Mouse (Mus musculus) limb, embryonic 14.5 days (tissue): ENCODE data around the gene Atp9a. TPM values are rescaled to one million over a fixed set of nuclear protein-coding genes. Genes with fewer than 3 reads are reported as not detected.

Source experiments
- ATAC-seq: fragments of 200-750 bp; cut with Nextera tagmentation; 2 replicates; pipeline ENCODE4 v1.8.0; 2017; ENCODE audit warnings: low read depth, moderate number of reproducible peaks, moderate TSS enrichment; ENCODE audit not compliant: low FRiP score
- DNase-seq: peaks from one replicate; pipeline ENCODE4 v3.0.0-alpha.2; 2015; ENCODE audit warnings: low spot score
- H3K27ac ChIP-seq: fragments of 300-500 bp; sonication (generic); replicated peaks from 2 replicates; pipeline ENCODE4 v1.5.1; 2014; ENCODE audit warnings: low read depth, mild to moderate bottlenecking, low read length, moderate library complexity, mixed read lengths
- H3K27me3 ChIP-seq: fragments of 300-500 bp; sonication (generic); 2 replicates; pipeline ENCODE4 v1.6.1; 2014; ENCODE audit warnings: low read length, mixed read lengths; ENCODE audit not compliant: control insufficient read depth, insufficient read depth
- H3K36me3 ChIP-seq: fragments of 300-500 bp; sonication (generic); 2 replicates; pipeline ENCODE4 v1.6.1; 2014; ENCODE audit warnings: mild to moderate bottlenecking, low read length, moderate library complexity, mixed read lengths; ENCODE audit not compliant: control insufficient read depth, insufficient read depth
- H3K4me1 ChIP-seq: fragments of 300-500 bp; sonication (generic); 2 replicates; pipeline ENCODE4 v1.6.1; 2014; ENCODE audit warnings: antibody characterized with exemption, low read length, mixed read lengths; ENCODE audit not compliant: control insufficient read depth, insufficient read depth
- H3K4me2 ChIP-seq: fragments of 300-500 bp; sonication (generic); replicated peaks from 2 replicates; pipeline ENCODE4 v1.6.1; 2014; ENCODE audit warnings: low read depth, mild to moderate bottlenecking, low read length, moderate library complexity; ENCODE audit not compliant: severe bottlenecking
- H3K4me3 ChIP-seq: fragments of 300-500 bp; sonication (generic); replicated peaks from 2 replicates; pipeline ENCODE4 v1.5.1; 2014; ENCODE audit warnings: low read length
- H3K9ac ChIP-seq: fragments of 300-500 bp; sonication (generic); 2 replicates; pipeline ENCODE4 v1.6.1; 2014; ENCODE audit warnings: mild to moderate bottlenecking, low read depth, low read length, moderate library complexity; ENCODE audit not compliant: severe bottlenecking
- H3K9me3 ChIP-seq: fragments of 300-500 bp; sonication (generic); 2 replicates; pipeline ENCODE4 v1.6.1; 2016; ENCODE audit warnings: low read length; ENCODE audit not compliant: control insufficient read depth
- POLR2A ChIP-seq: fragments of 200-500 bp; IDR thresholded peaks from 2 replicates; pipeline ENCODE4 v1.8.0; 2012; ENCODE audit warnings: inconsistent platforms, mild to moderate bottlenecking, moderate library complexity, borderline replicate concordance; ENCODE audit not compliant: insufficient read depth, insufficient read length; ENCODE audit errors: extremely low read depth
- WGBS: fragments of 180-500 bp; shearing (Covaris S2); extraction: QIAGEN DNeasy Blood & Tissue Kit; methylation state at CpG from one replicate; pipeline ENCODE4 v1.1.7; 2014; 5-methylcytosine and 5-hydroxymethylcytosine counted together
- polyA plus RNA-seq, 2 experiments: library from polyadenylated mRNA; depleted of rRNA in 1 of 2; stranded (reverse) in 1 of 2; unstranded in 1 of 2; fragments of >200 nt; fragmentation: Nextera tagmentation in 1 of 2; extraction: Ambion mirVana in 1 of 2; gene quantifications; 2 replicates each; pipeline versions ENCODE4 v1.2.1 to v1.2.3; 2012 to 2014

The Atp9a gene
- polyA plus RNA-seq, 2 experiments, result 28.0 to 53.6 TPM

GRCm38 (mm10) chr2:168728045-168728444 is 14.2 kb downstream of the Atp9a start:
- ATAC-seq (no peak), DNase-seq (no peak)
- TF ChIP-seq POLR2A, result no peak
- Histone ChIP-seq H3K9me3 (no peaks in the 10 kb centered on the region), H3K9ac (no peak overlapping the region), H3K27me3 (no peaks in the 10 kb centered on the region), H3K4me2 (no peak overlapping the region), H3K4me1 (no peaks in the 10 kb centered on the region), H3K36me3 (no peaks in the 10 kb centered on the region), H3K4me3 (no peak overlapping the region), H3K27ac (no peak overlapping the region)
- 66% methylated on average over 12 of the region's 12 CpGs for WGBS

DNA sequence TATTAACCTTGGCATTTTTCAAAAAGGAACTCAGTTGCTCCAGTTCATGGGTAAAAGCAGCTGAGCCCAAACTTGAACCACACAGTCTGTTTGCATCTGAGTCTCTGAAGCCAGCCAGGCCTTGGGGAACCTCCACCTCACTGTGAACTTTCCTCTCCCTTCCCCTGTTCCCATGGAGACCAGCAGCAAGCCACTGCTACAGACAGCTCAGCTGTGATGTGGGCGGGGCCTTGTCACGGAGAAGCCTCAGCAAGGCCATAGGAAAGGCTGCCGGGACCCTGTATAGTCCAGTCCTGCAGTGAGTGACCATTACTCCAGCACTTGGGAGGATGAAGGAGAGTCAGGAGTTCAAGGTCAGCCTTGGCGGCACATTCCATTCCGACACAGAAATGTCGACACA is 16.2 kb downstream of the Atp9a start:
- Histone ChIP-seq H3K9ac (no peak overlapping the region), H3K4me2 (no peak overlapping the region), H3K36me3 (no peaks in the 10 kb centered on the region), H3K27ac (no peak overlapping the region), H3K27me3 (no peaks in the 10 kb centered on the region), H3K4me3 (no peak overlapping the region), H3K9me3 (no peaks in the 10 kb centered on the region), H3K4me1 (no peaks in the 10 kb centered on the region)
- no peak for TF ChIP-seq POLR2A
- WGBS, result 69% methylated on average over 6 of the region's 6 CpGs
- ATAC-seq (peak; percentile 86), DNase-seq (peak; percentile 33)

GRCm38 (mm10) chr2:168721313-168721712 is 20.9 kb downstream of the Atp9a start:
- Histone ChIP-seq H3K9ac (no peak overlapping the region), H3K9me3 (no peaks in the 10 kb centered on the region), H3K36me3 (no peaks in the 10 kb centered on the region), H3K4me2 (no peak overlapping the region), H3K4me3 (no peak overlapping the region), H3K27me3 (no peaks in the 10 kb centered on the region), H3K27ac (no peak overlapping the region), H3K4me1 (no peaks in the 10 kb centered on the region)
- WGBS, result 83% methylated on average over 14 of the region's 14 CpGs
- TF ChIP-seq POLR2A, result no peak
- no peak for ATAC-seq
- DNase-seq, result no peak

GRCm38 (mm10) chr2:168719742-168720141 is 22.5 kb downstream of the Atp9a start:
- no peaks in the 10 kb centered on the region for H3K27me3 ChIP-seq
- ATAC-seq (no peak), DNase-seq (no peak)
- no peaks in the 10 kb centered on the region for H3K4me1 ChIP-seq
- 76% methylated on average over 4 of the region's 4 CpGs for WGBS
- no peak overlapping the region for H3K4me3 ChIP-seq
- no peak overlapping the region for H3K9ac ChIP-seq
- no peaks in the 10 kb centered on the region for H3K9me3 ChIP-seq
- H3K36me3 ChIP-seq, result no peaks in the 10 kb centered on the region
- H3K27ac ChIP-seq, result no peak overlapping the region
- H3K4me2 ChIP-seq, result no peak overlapping the region
- no peak for TF ChIP-seq POLR2A

GRCm38 (mm10) chr2:168718735-168719134 is 23.5 kb downstream of the Atp9a start:
- TF ChIP-seq POLR2A, result no peak
- Histone ChIP-seq H3K4me3 (no peak overlapping the region), H3K9me3 (no peaks in the 10 kb centered on the region), H3K4me2 (no peak overlapping the region), H3K9ac (no peak overlapping the region), H3K27me3 (no peaks in the 10 kb centered on the region), H3K27ac (no peak overlapping the region), H3K4me1 (no peaks in the 10 kb centered on the region), H3K36me3 (0 out of 2 replicates have a peak, but pooled peaks cover 1% of the 10 kb centered on the region)
- ATAC-seq, result no peak
- 68% methylated on average over 10 of the region's 10 CpGs for WGBS
- no peak for DNase-seq

GRCm38 (mm10) chr2:168718267-168718666 is 23.9 kb downstream of the Atp9a start:
- peak; percentile 44; the same call in 1 of the 2 replicates for ATAC-seq
- 86% methylated on average over 2 of the region's 2 CpGs for WGBS

More at GRCm38 (mm10) chr2:168718267-168718666, 23.9 kb downstream of the Atp9a start:
- TF ChIP-seq POLR2A, result no peak
- Histone ChIP-seq H3K27me3 (no peaks in the 10 kb centered on the region), H3K9me3 (no peaks in the 10 kb centered on the region), H3K4me2 (no peak overlapping the region), H3K36me3 (peaks cover 5% of the 10 kb centered on the region; the same call in 1 of the 2 replicates), H3K27ac (no peak overlapping the region), H3K9ac (no peak overlapping the region), H3K4me1 (no peaks in the 10 kb centered on the region), H3K4me3 (no peak overlapping the region)
- no peak for DNase-seq
